Mouse (Mus musculus): Measurements from ENCODE around the gene Aacs.

DNA sequence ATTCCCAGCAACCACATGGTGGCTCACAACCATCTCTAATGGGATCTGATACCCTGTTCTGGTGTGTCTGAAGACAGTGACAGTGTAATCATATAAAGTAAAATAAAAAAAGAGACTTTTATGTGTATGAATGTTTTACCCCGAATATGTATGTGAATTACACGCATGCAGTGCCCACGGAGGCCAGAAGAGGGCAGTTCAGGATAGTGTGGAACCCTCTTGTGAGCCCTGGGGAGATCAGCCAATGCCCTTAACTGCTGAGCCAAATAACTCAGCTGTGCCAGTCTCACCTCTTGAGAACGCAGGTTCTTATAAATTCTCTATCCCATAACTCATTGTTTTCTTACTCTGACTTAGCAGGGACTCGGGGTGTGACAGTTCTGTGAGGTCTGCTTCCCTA is 43.0 kb downstream of the Aacs start:
- no peak for TF ChIP-seq POLR2A (IDR thresholded peaks at IDR 0.05; ENCODE audit: borderline replicate concordance, extremely low read depth, insufficient read depth, insufficient read length, poor library complexity, severe bottlenecking)
- TF ChIP-seq CTCF (IDR thresholded peaks at IDR 0.05; ENCODE audit: borderline replicate concordance, extremely low read depth, insufficient read depth, insufficient read length) = peak; percentile 66
